Mouse (Mus musculus): Measurements from ENCODE around the gene Ndufb8.

Gene Ndufb8

GRCm38 (mm10) chr19:44554861-44555590 lies at the start of gene Ndufb8:
Ndufb8 (minus strand) TSS chr19:44555440.
- in situ Hi-C loops (cut with MboI, MseI): no loop called here

GRCm38 (mm10) chr19:44594180-44594579 lies 38.9 kb upstream of the Ndufb8 start:
- in situ Hi-C loops (cut with MboI, MseI): no loop called here

GRCm38 (mm10) chr19:44591638-44592037 lies 36.4 kb upstream of the Ndufb8 start:
- in situ Hi-C loops (cut with MboI, MseI): no loop called here

- in situ Hi-C loops (cut with MboI, MseI): no loop called here
Measured at GRCm38 (mm10) chr19:44590992-44591391, 35.8 kb upstream of the Ndufb8 start.

- in situ Hi-C loops (cut with MboI, MseI): no loop called here
Measured at GRCm38 (mm10) chr19:44589591-44590223, 34.5 kb upstream of the Ndufb8 start.

GRCm38 (mm10) chr19:44588036-44588435 lies 32.8 kb upstream of the Ndufb8 start:
- in situ Hi-C loops (cut with MboI, MseI): no loop called here

GRCm38 (mm10) chr19:44582638-44583309 lies 27.5 kb upstream of the Ndufb8 start:
- in situ Hi-C loops (cut with MboI, MseI): loop anchor here (5.0 kb wide), 3 partner anchors 65 to 315 kb away; partner anchors contain the start of gene Pax2

- in situ Hi-C loops (cut with MboI, MseI): loop anchor here (5.0 kb wide), 3 partner anchors 65 to 315 kb away; partner anchors contain the start of gene Pax2
Measured at GRCm38 (mm10) chr19:44582103-44582502, 26.9 kb upstream of the Ndufb8 start.

- in situ Hi-C loops (cut with MboI, MseI): no loop called here
Measured at GRCm38 (mm10) chr19:44578038-44578437, 22.8 kb upstream of the Ndufb8 start.

- in situ Hi-C loops (cut with MboI, MseI): no loop called here
Measured at GRCm38 (mm10) chr19:44576275-44576674, 21.0 kb upstream of the Ndufb8 start.

- in situ Hi-C loops (cut with MboI, MseI): no loop called here
Measured at GRCm38 (mm10) chr19:44567763-44568162, 12.5 kb upstream of the Ndufb8 start.

- in situ Hi-C loops (cut with MboI, MseI): no loop called here
Measured at GRCm38 (mm10) chr19:44564006-44564405, 8.8 kb upstream of the Ndufb8 start.

GRCm38 (mm10) chr19:44562652-44563206 lies 7.5 kb upstream of the Ndufb8 start, which contains the start of gene Hif1an:
Hif1an (plus strand) TSS chr19:44562850.
- in situ Hi-C loops (cut with MboI, MseI): no loop called here

GRCm38 (mm10) chr19:44554490-44554860 lies 765 bp downstream of the Ndufb8 start:
- in situ Hi-C loops (cut with MboI, MseI): no loop called here

GRCm38 (mm10) chr19:44553286-44553685 lies 2.0 kb downstream of the Ndufb8 start:
- in situ Hi-C loops (cut with MboI, MseI): no loop called here

GRCm38 (mm10) chr19:44552731-44553130 lies 2.5 kb downstream of the Ndufb8 start, which contains the start of gene Gm20538:
Gm20538 (minus strand) TSS chr19:44552831.
- in situ Hi-C loops (cut with MboI, MseI): no loop called here

GRCm38 (mm10) chr19:44545321-44546041 lies 9.8 kb downstream of the Ndufb8 start, which contains the start of gene Sec31b:
Sec31b (minus strand) TSS chr19:44545864.
- in situ Hi-C loops (cut with MboI, MseI): no loop called here

GRCm38 (mm10) chr19:44544775-44545174 lies 10.5 kb downstream of the Ndufb8 start:
- in situ Hi-C loops (cut with MboI, MseI): no loop called here

GRCm38 (mm10) chr19:44544372-44544771 lies 10.9 kb downstream of the Ndufb8 start:
- in situ Hi-C loops (cut with MboI, MseI): no loop called here

- in situ Hi-C loops (cut with MboI, MseI): no loop called here
Measured at GRCm38 (mm10) chr19:44542694-44543178, 12.5 kb downstream of the Ndufb8 start.

- in situ Hi-C loops (cut with MboI, MseI): no loop called here
Measured at GRCm38 (mm10) chr19:44537416-44537815, 17.8 kb downstream of the Ndufb8 start.
